Mouse (Mus musculus) cortical plate, adult 2 months (tissue): Measurements from ENCODE around the gene Smim22.

Experiments
- CTCF ChIP-seq: fragments of 200-500 bp; IDR thresholded peaks from 2 replicates; pipeline ENCODE4 v1.5.1; 2011; ENCODE audit warnings: mild to moderate bottlenecking, control low read depth, low read length; ENCODE audit not compliant: insufficient read depth; ENCODE audit errors: extremely low read depth
- POLR2A ChIP-seq: fragments of 200-500 bp; IDR thresholded peaks from 2 replicates; pipeline ENCODE4 v1.6.1; 2011; ENCODE audit warnings: mild to moderate bottlenecking, low read length, control low read depth; ENCODE audit not compliant: insufficient read depth; ENCODE audit errors: extremely low read depth

DNA sequence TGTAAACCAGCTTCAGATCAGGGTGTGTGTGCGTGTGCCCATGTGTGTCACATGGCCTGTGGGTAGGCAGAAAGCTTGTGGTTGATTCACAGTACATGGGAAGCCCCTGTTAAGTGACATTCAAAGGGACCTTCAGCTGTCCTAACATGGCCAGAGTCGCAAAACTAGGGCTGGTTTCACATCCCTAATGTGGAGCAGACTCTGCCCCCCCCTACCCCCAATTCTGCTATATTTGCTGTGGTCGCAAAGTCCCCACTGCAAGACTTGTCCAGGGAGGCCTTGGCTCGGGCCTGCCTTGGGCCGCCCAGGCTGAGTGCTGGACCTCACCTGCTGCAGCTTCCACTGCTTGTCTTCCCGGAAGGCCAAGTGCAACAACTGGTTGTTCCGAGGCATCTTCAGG lies 4.2 kb downstream of the Smim22 start:
- TF ChIP-seq POLR2A (no peak), CTCF (no peak)
